Mouse (Mus musculus): ENCODE measurements around the gene Ncapg2. TPM values are rescaled to one million over a fixed set of nuclear protein-coding genes. Genes with fewer than 3 reads are reported as not detected.

Gene Ncapg2
- polyA plus RNA-seq (2012; rRNA removed), result 31.4 and 36.4 TPM in 2 replicates

DNA sequence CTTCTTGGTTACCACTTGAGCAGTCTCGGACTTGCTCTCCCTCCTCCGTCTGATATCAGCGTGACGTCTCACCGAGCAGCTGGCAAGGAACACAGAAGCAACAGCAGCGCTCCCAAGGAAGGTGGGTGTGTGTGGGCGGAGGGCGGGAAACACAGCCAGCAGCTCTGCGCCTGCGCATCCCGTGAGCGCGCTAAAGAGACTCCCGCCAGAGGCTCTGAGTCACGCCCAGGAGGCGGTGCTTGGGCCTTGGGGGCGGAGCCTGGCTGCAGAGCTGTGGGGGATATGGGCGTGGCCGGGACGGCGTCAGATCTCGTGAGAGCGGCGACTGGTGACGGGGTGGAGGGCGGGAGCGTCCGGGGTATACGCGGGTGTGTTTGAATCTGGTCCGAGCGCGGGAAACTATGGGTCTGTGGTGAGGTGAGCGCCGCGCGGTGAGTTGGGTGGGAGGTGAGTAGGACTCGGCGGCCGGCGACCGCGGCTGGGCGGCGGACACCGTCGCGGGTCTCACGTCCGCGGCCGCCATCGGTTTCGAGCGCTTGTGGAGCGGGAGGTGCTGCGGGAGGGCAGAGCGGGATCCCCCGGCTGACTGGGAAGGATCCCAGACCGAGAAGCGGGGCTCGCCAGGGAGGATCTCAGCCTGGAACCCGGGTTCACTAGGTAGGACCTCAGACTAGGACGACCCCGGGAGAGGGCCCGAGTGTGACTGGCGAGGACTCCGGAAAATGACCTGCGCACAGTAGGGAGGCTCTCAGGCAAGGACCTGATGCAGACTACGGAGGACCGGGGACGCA lies at the start of gene Ncapg2:
TSS of gene Ncapg2 (plus strand) at position 358 of the 791 bp plus-strand sequence.

DNA sequence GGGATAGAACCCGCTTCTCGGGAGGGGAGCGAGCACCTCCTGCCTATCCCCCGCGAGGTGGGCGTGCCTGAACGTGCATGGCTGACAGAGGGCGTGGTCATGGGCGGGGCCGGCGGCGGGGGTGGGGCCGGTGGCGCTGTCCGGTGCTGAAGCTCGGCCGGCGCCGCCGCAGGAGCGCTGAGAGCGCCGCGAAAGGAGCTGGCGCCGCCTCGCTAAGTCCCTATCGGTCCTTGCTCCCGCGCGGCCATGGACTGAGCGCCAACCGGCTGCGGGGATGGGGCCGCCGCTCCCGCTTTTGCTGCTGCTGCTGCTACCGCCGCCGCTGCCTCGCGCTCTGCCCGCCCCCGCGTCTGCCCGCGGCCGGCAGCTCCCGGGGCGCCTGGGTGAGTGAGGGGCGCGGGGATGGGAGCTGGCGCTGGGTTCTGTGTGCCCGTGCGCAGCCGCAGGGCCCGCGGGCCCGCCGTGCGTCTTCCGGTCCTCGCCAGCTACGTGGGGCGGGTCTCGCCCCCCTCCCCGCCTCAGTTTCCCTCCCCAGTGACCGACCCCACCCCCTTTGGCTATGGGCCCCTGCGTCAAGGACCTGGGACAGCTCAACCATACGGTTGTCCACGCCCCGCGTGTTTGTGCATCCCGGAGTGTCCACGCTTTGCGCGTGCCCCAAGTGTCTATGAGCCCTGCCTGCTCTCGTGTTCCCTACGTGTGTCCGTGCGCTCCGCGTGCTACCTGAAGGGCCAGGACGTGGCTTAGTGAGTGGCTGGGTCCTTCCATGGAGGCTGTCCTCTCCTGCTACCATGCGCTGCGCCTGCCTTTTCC lies 80.6 kb downstream of the Ncapg2 start, which contains the start of gene Ptprn2:
TSS of gene Ptprn2 (plus strand) at position 130 of the 813 bp plus-strand sequence.

Other genes starting within 250 kb of the Ncapg2 start
- gene Wdr60, start 142.4 kb upstream of the Ncapg2 start, polyA plus RNA-seq (2012; rRNA removed), result 17.3 and 21.2 TPM in 2 replicates
- not detected in 2 replicates for gene Gm11027, start 130.0 kb upstream of the Ncapg2 start, polyA plus RNA-seq (2012; rRNA removed)
- 9.0 and 13.3 TPM in 2 replicates for gene Esyt2, start 124.2 kb upstream of the Ncapg2 start, polyA plus RNA-seq (2012; rRNA removed)
- gene Ptprn2, start 80.3 kb downstream of the Ncapg2 start, polyA plus RNA-seq (2012; rRNA removed), result 15.4 and 25.0 TPM in 2 replicates